Mouse (Mus musculus) urinary bladder, adult 2 months (tissue): Measurements from ENCODE around the gene Slc20a1. TPM values are rescaled to one million over a fixed set of nuclear protein-coding genes. Genes with fewer than 3 reads are reported as not detected.

Experiments
- DNase-seq: peaks from one replicate; pipeline ENCODE4 v3.0.0; 2022; ENCODE audit warnings: low spot score
- polyA plus RNA-seq: library from polyadenylated mRNA; depleted of rRNA; stranded (reverse); fragments of >200 nt; gene quantifications from 2 replicates; pipeline ENCODE4 v1.2.3, GENCODE M21; 2012; rRNA removed

Gene Slc20a1
- 26.0 and 34.4 TPM in 2 replicates for polyA plus RNA-seq

GRCm38 (mm10) chr2:129198436-129199327 is at the start of gene Slc20a1:
Gene Slc20a1, plus strand, starts transcription at chr2:129198764.
- peak; percentile 97 for DNase-seq

DNA sequence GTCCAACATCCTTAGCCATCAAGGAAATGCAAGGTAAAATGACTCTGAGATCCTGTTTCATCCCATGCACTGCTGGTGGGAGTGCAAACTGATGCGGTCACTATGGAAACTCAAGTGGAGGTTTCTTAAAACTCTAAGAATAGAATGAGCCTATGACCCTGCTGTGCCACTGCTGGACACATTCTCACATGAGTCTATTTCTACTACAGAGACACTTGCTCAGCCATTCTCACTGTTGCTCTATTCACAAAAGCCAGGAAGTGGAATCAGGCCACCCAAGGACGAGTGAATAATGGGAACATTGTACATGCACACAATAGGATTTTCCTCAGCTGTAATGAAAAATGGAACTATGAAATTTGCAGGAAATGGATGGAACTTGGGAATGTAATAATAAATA is 49.7 kb upstream of the Slc20a1 start:
- DNase-seq, result no peak

GRCm38 (mm10) chr2:129150386-129150785 is 48.2 kb upstream of the Slc20a1 start:
- no peak for DNase-seq

- no peak for DNase-seq
Measured at GRCm38 (mm10) chr2:129151111-129151510, 47.5 kb upstream of the Slc20a1 start.

DNA sequence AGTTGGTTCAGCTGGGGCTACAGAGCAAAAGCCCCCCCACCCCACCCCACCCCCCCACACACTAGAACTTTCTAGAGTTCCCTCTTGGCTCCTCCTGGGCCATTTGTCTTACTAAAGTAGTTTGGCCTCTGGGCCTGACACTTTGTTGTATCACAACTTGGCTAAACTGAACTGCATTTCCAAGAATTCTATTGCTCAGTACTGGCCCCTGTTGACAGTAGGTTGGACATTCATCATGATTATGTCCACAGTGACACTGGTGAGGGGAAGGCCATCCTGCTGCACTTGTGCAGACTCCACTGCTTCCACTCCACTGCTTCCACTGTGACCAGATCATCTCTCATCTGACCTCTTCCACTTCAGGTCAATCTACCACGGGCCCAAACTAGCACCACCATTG is 45.8 kb upstream of the Slc20a1 start:
- DNase-seq, result no peak

DNA sequence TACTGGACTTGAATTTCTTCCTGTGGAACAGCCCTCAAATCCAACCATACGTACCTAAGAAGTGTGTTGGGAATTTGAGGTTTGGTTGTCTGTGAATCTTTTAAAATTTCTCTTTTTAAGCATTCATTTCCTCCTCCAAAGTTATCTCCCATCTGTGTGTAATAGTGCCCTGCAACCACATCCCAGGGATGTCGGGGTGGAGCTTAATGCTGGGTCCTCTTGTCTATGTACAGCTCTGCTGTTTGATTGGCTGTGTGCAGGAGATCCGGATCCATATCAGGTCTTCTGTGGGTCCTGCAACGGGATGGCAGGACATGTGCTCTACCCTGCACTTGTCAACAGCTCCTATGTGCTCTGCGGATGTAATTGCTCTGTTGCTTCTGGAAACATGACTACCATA is 33.7 kb upstream of the Slc20a1 start:
- no peak for DNase-seq

- no peak for DNase-seq
Measured at GRCm38 (mm10) chr2:129166466-129167463, 31.8 kb upstream of the Slc20a1 start.

GRCm38 (mm10) chr2:129173386-129173785 is 25.2 kb upstream of the Slc20a1 start:
- no peak for DNase-seq

DNA sequence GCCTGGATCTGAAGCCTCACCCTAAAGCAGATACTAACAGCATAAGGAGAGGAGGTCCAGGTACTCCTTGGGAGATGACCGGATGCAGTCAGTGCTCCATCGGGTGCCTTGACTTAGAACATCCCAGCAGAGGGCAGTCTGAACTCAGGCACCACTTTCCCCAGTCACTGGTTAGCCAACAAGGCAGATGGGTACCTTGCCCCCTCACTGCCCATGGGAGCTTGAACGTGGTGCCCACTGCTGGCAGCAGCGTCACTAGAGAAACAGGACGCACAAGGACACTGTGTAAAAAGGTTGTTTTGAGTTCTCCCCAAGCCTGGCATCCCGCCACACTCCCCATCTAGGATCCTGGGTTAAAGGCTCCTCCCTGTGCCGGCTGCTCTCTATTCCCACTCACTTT is 24.1 kb upstream of the Slc20a1 start:
- DNase-seq, result no peak

GRCm38 (mm10) chr2:129175636-129176035 is 22.9 kb upstream of the Slc20a1 start:
- DNase-seq, result no peak

DNA sequence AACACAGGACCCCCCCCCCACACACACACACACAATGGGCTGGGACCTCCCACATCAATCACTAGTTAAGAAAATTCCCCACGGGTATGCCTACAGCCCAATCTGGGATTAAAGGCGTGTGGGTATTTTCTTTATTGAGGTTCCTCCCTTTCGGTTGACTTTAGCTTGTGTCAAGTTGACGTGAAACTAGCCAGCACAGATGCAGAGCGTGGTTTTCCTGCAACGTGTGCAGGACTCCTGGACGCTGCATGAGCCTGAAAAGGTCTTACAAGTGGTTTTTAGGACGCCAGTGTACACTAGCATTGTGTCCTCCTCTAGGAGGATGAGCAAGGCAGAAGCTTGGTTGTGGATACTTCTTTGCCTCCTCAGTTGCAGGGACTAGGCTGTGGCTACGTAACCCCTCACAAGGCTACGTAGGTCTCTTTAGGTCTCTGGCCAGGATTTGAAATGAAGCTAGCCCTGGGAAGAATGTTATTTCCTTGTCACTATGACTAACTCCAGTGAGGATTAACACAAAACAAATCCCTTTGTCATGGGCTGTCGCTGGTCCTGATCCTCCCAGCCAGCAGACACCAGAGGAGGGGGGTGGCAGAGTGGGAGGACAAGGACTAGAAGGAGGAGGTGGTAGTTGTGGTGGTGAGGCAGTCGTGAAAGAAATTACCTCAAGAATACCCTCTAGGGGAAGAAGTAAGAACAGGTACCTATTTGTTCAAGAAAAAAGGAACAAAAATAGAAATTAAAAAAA is 21.7 kb upstream of the Slc20a1 start:
- no peak for DNase-seq

- no peak for DNase-seq
Measured at GRCm38 (mm10) chr2:129177661-129178060, 20.9 kb upstream of the Slc20a1 start.

DNA sequence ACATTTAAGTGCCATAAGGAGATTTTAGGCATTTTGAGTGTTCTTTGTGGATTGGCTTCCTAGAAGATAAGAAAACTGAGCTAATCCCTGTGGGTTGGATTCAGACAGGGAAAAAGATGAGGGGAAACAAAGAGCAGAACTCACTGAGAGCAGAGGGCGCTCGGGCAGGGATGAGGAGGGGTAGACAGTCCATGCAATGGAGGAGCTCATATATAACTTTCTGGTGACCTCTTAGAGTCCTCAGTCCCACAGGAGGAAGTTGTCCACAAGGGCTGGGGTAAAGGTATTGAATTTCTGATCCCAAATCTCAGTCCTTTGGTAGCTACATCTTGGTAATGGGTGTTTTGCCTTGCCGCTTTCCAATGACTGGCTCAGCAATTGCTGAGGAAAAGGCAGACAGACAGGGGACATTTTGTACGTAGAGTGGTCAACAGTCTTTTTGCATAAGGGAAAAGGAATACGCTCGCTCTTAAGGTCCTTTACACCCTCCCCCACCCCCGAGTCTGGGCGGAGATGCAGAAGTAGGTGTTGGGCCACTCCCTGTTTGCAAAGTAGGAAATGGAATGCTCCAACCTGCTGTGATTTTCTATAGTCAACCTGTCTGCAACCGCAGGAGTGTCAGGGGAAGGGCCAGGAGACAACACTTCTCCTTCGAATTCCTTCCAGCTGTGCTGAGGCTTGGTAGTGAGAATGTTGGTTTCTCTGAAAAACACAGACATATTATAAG is 20.2 kb upstream of the Slc20a1 start:
- no peak for DNase-seq

GRCm38 (mm10) chr2:129179946-129180853 is 18.4 kb upstream of the Slc20a1 start:
- DNase-seq, result no peak

GRCm38 (mm10) chr2:129181509-129181908 is 17.1 kb upstream of the Slc20a1 start:
- no peak for DNase-seq

GRCm38 (mm10) chr2:129182412-129182811 is 16.2 kb upstream of the Slc20a1 start:
- DNase-seq, result no peak

GRCm38 (mm10) chr2:129183561-129184031 is 15.0 kb upstream of the Slc20a1 start:
- DNase-seq, result no peak

DNA sequence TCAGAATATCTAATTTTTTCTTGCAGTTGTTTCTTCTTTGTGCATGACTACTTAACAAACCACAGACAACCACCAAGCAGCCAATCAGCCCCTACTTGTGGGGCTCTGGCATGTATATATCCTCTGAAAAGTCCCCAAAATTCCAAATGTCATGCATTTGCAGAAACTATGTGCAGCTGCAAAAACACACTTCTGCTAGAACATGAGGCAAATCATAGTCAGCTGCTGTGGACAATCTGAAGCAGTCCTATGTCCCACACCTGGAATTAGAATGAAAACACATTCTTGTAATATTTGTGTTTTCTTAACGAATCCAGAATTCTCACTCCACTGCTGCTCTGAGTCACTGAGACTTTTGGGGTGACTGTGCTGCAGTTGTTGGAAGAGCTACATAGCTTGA is 13.7 kb upstream of the Slc20a1 start:
- DNase-seq, result no peak

DNA sequence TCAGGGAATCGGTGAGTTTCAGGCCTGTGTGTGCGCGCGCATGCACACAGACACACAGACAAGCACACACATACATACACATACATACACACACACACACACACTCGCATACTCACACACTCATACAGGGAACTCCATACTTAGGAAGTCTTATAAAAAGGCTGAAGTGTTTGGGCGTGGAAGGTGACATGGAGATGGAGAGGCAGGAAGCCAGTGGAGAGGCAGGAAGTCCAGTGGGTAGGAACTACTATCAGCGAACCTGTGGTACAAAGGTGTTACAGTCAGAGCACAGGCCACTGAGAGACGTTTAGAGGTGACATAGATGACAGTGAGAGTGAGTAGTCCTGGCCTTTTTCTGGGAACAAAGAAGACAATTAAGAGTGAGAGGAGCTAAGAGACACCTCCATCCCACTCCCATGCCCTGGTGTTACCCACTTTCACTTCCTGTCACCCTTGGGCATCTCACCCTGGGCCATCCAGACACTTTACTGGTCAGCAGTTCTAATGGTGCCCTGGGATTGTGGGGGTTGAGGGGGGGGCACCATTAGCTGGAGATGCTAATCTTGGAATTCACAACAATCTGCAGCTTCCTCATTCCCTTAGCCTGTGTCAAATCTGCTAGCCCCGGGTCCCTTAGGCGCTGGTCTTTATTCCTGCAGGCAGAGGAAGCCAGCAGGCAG is 12.8 kb upstream of the Slc20a1 start:
- no peak for DNase-seq
